Mouse (Mus musculus) intestine, embryonic 15.5 days (tissue): ENCODE data around the gene Prkcb. TPM values are rescaled to one million over a fixed set of nuclear protein-coding genes. Genes with fewer than 3 reads are reported as not detected.

ENCODE experiments used
- ATAC-seq: fragments of 200-750 bp; cut with Nextera tagmentation; 2 replicates; pipeline ENCODE4 v1.8.0; 2017; ENCODE audit warnings: moderate TSS enrichment, moderate library complexity
- H3K27ac ChIP-seq: fragments of 300-500 bp; sonication (generic); 2 replicates; pipeline ENCODE4 v1.5.1; 2015; ENCODE audit warnings: mild to moderate bottlenecking, inconsistent platforms
- H3K27me3 ChIP-seq: fragments of 300-500 bp; sonication (generic); replicated peaks from 2 replicates; pipeline ENCODE4 v1.6.1; 2015; ENCODE audit warnings: inconsistent platforms
- H3K36me3 ChIP-seq: fragments of 300-500 bp; sonication (generic); 2 replicates; pipeline ENCODE4 v1.6.1; 2015; ENCODE audit warnings: inconsistent platforms
- H3K4me1 ChIP-seq: fragments of 300-500 bp; sonication (generic); replicated peaks from 2 replicates; pipeline ENCODE4 v1.6.1; 2015; ENCODE audit warnings: inconsistent platforms
- H3K4me2 ChIP-seq: fragments of 300-500 bp; sonication (generic); replicated peaks from 2 replicates; pipeline ENCODE4 v1.6.1; 2015; ENCODE audit warnings: mild to moderate bottlenecking, inconsistent platforms
- H3K4me3 ChIP-seq: fragments of 300-500 bp; sonication (generic); replicated peaks from 2 replicates; pipeline ENCODE4 v1.5.1; 2015; ENCODE audit warnings: inconsistent platforms
- H3K9ac ChIP-seq: fragments of 300-500 bp; sonication (generic); 2 replicates; pipeline ENCODE4 v1.6.1; 2015; ENCODE audit warnings: inconsistent platforms
- H3K9me3 ChIP-seq: fragments of 300-500 bp; sonication (generic); 2 replicates; pipeline ENCODE4 v1.6.1; 2016; ENCODE audit warnings: inconsistent platforms
- WGBS: fragments of 180-500 bp; shearing (Covaris S2); methylation state at CpG from one replicate; pipeline ENCODE4 v1.1.7; 2015; 5-methylcytosine and 5-hydroxymethylcytosine counted together
- polyA plus RNA-seq: library from polyadenylated mRNA; unstranded; fragments of >200 nt; fragmentation: Nextera tagmentation; extraction: Ambion mirVana; gene quantifications from 2 replicates; pipeline ENCODE4 v1.2.1, GENCODE M21; 2015

The Prkcb gene
- polyA plus RNA-seq, 1 experiment from 2014 or later: 12.3 TPM

GRCm38 (mm10) chr7:122294111-122294510 is 5.6 kb downstream of the Prkcb start:
- no peak for ATAC-seq

GRCm38 (mm10) chr7:122295363-122295762 is 6.8 kb downstream of the Prkcb start:
- Histone ChIP-seq H3K9ac (no peak overlapping the region), H3K4me3 (no peak overlapping the region), H3K36me3 (no peaks in the 10 kb centered on the region), H3K27me3 (peaks cover 11% of the 10 kb centered on the region), H3K27ac (no peak overlapping the region), H3K4me2 (no peak overlapping the region), H3K9me3 (no peaks in the 10 kb centered on the region), H3K4me1 (peaks cover 4% of the 10 kb centered on the region; the same call in 1 of the 2 replicates)
- WGBS: 89% methylated on average over 4 of the region's 4 CpGs
- no peak for ATAC-seq

More at GRCm38 (mm10) chr7:122294111-122294510, 5.6 kb downstream of the Prkcb start:
- WGBS: 53% methylated on average over 7 of the region's 7 CpGs
- Histone ChIP-seq H3K36me3 (no peaks in the 10 kb centered on the region), H3K4me1 (peaks cover 16% of the 10 kb centered on the region), H3K4me3 (no peak overlapping the region), H3K9ac (no peak overlapping the region), H3K27me3 (peaks cover 22% of the 10 kb centered on the region), H3K27ac (no peak overlapping the region), H3K4me2 (no peak overlapping the region), H3K9me3 (no peaks in the 10 kb centered on the region)

GRCm38 (mm10) chr7:122296331-122296730 is 7.8 kb downstream of the Prkcb start:
- H3K27me3 ChIP-seq: peaks cover 4% of the 10 kb centered on the region; the same call in 1 of the 2 replicates
- H3K36me3 ChIP-seq: no peaks in the 10 kb centered on the region
- H3K9me3 ChIP-seq: no peaks in the 10 kb centered on the region
- no peaks in the 10 kb centered on the region for H3K4me1 ChIP-seq
- H3K4me2 ChIP-seq: no peak overlapping the region
- no peak overlapping the region for H3K4me3 ChIP-seq
- H3K27ac ChIP-seq: no peak overlapping the region
- WGBS: 59% methylated on average over 1 of the region's 1 CpGs
- no peak for ATAC-seq
- H3K9ac ChIP-seq: no peak overlapping the region

GRCm38 (mm10) chr7:122296805-122297204 is 8.3 kb downstream of the Prkcb start:
- H3K27me3 ChIP-seq: peaks cover 3% of the 10 kb centered on the region; the same call in 1 of the 2 replicates
- no peak overlapping the region for H3K4me2 ChIP-seq
- no peak overlapping the region for H3K27ac ChIP-seq
- H3K9me3 ChIP-seq: no peaks in the 10 kb centered on the region
- 83% methylated on average over 3 of the region's 3 CpGs for WGBS
- no peak overlapping the region for H3K4me3 ChIP-seq
- no peaks in the 10 kb centered on the region for H3K4me1 ChIP-seq
- no peak for ATAC-seq
- H3K36me3 ChIP-seq: no peaks in the 10 kb centered on the region
- no peak overlapping the region for H3K9ac ChIP-seq

- no peaks in the 10 kb centered on the region for H3K9me3 ChIP-seq
- H3K4me1 ChIP-seq: no peaks in the 10 kb centered on the region
- no peak overlapping the region for H3K4me3 ChIP-seq
- no peak for ATAC-seq
- WGBS: 46% methylated on average over 3 of the region's 3 CpGs
- no peaks in the 10 kb centered on the region for H3K27me3 ChIP-seq
- no peak overlapping the region for H3K9ac ChIP-seq
- H3K36me3 ChIP-seq: no peaks in the 10 kb centered on the region
- H3K27ac ChIP-seq: no peak overlapping the region
- no peak overlapping the region for H3K4me2 ChIP-seq
These were observed 9.1 kb downstream of the Prkcb start for GRCm38 (mm10) chr7:122297627-122298026.

- 75% methylated on average over 2 of the region's 2 CpGs for WGBS
- Histone ChIP-seq H3K9ac (no peak overlapping the region), H3K27me3 (no peaks in the 10 kb centered on the region), H3K4me3 (no peak overlapping the region), H3K9me3 (no peaks in the 10 kb centered on the region), H3K4me2 (no peak overlapping the region), H3K36me3 (no peaks in the 10 kb centered on the region), H3K4me1 (no peaks in the 10 kb centered on the region), H3K27ac (no peak overlapping the region)
- ATAC-seq: no peak
These were observed 10.2 kb downstream of the Prkcb start for GRCm38 (mm10) chr7:122298715-122299114.

- no peak for ATAC-seq
- Histone ChIP-seq H3K4me2 (no peak overlapping the region), H3K9ac (no peak overlapping the region), H3K27ac (no peak overlapping the region), H3K4me1 (no peaks in the 10 kb centered on the region), H3K9me3 (no peaks in the 10 kb centered on the region), H3K36me3 (no peaks in the 10 kb centered on the region), H3K27me3 (no peaks in the 10 kb centered on the region), H3K4me3 (no peak overlapping the region)
- 58% methylated on average over 4 of the region's 4 CpGs for WGBS
These were observed 12.0 kb downstream of the Prkcb start for GRCm38 (mm10) chr7:122300538-122300937.

GRCm38 (mm10) chr7:122302538-122302937 is 14.0 kb downstream of the Prkcb start:
- H3K36me3 ChIP-seq: no peaks in the 10 kb centered on the region
- no peak overlapping the region for H3K9ac ChIP-seq
- H3K9me3 ChIP-seq: no peaks in the 10 kb centered on the region
- H3K4me2 ChIP-seq: no peak overlapping the region
- H3K27me3 ChIP-seq: no peaks in the 10 kb centered on the region
- ATAC-seq: no peak
- H3K27ac ChIP-seq: no peak overlapping the region
- WGBS: 88% methylated on average over 6 of the region's 6 CpGs
- H3K4me1 ChIP-seq: no peaks in the 10 kb centered on the region
- H3K4me3 ChIP-seq: no peak overlapping the region

GRCm38 (mm10) chr7:122303988-122304387 is 15.4 kb downstream of the Prkcb start:
- Histone ChIP-seq H3K9me3 (no peaks in the 10 kb centered on the region), H3K4me3 (no peak overlapping the region), H3K27me3 (no peaks in the 10 kb centered on the region), H3K9ac (no peak overlapping the region), H3K4me1 (no peaks in the 10 kb centered on the region), H3K36me3 (no peaks in the 10 kb centered on the region), H3K27ac (no peak overlapping the region), H3K4me2 (no peak overlapping the region)
- 72% methylated on average over 3 of the region's 3 CpGs for WGBS
- no peak for ATAC-seq

GRCm38 (mm10) chr7:122304521-122304920 is 16.0 kb downstream of the Prkcb start:
- Histone ChIP-seq H3K9me3 (no peaks in the 10 kb centered on the region), H3K4me2 (no peak overlapping the region), H3K4me3 (no peak overlapping the region), H3K27me3 (no peaks in the 10 kb centered on the region), H3K4me1 (no peaks in the 10 kb centered on the region), H3K36me3 (no peaks in the 10 kb centered on the region), H3K9ac (no peak overlapping the region), H3K27ac (no peak overlapping the region)
- 78% methylated on average over 2 of the region's 2 CpGs for WGBS
- ATAC-seq: no peak

- 85% methylated on average over 9 of the region's 9 CpGs for WGBS
- no peak overlapping the region for H3K4me2 ChIP-seq
- no peaks in the 10 kb centered on the region for H3K27me3 ChIP-seq
- H3K36me3 ChIP-seq: no peaks in the 10 kb centered on the region
- no peaks in the 10 kb centered on the region for H3K9me3 ChIP-seq
- no peak overlapping the region for H3K4me3 ChIP-seq
- no peak overlapping the region for H3K27ac ChIP-seq
- no peak for ATAC-seq
- H3K4me1 ChIP-seq: no peaks in the 10 kb centered on the region
- no peak overlapping the region for H3K9ac ChIP-seq
These were observed 18.7 kb downstream of the Prkcb start for GRCm38 (mm10) chr7:122307241-122307640.

- H3K9me3 ChIP-seq: no peaks in the 10 kb centered on the region
- no peak overlapping the region for H3K27ac ChIP-seq
- H3K36me3 ChIP-seq: no peaks in the 10 kb centered on the region
- no peak for ATAC-seq
- WGBS: 87% methylated on average over 5 of the region's 5 CpGs
- H3K27me3 ChIP-seq: no peaks in the 10 kb centered on the region
- no peak overlapping the region for H3K9ac ChIP-seq
- H3K4me2 ChIP-seq: no peak overlapping the region
- H3K4me1 ChIP-seq: no peaks in the 10 kb centered on the region
- no peak overlapping the region for H3K4me3 ChIP-seq
These were observed 20.1 kb downstream of the Prkcb start for GRCm38 (mm10) chr7:122308661-122309060.

- Histone ChIP-seq H3K27ac (no peak overlapping the region), H3K36me3 (no peaks in the 10 kb centered on the region), H3K4me3 (no peak overlapping the region), H3K4me1 (no peaks in the 10 kb centered on the region), H3K27me3 (no peaks in the 10 kb centered on the region), H3K9me3 (no peaks in the 10 kb centered on the region), H3K9ac (no peak overlapping the region), H3K4me2 (no peak overlapping the region)
- no peak for ATAC-seq
- 55% methylated on average over 14 of the region's 14 CpGs for WGBS
These were observed 21.6 kb downstream of the Prkcb start for GRCm38 (mm10) chr7:122309909-122310725.
